Mouse (Mus musculus) erythroblast, embryonic 14.5 days (primary cell): ENCODE data around the gene 1700029H14Rik.

Experiments used
- GATA1 ChIP-seq: IDR thresholded peaks from 2 replicates; pipeline ENCODE4 v1.6.1; 2012; ENCODE audit warnings: low read length, inconsistent platforms, mixed read lengths
- TAL1 ChIP-seq: IDR thresholded peaks from 3 replicates; pipeline ENCODE4 v1.6.1; 2012; ENCODE audit warnings: low read length, inconsistent platforms, mixed read lengths

GRCm38 (mm10) chr8:13562118-13562517 is at the start of gene 1700029H14Rik:
- TF ChIP-seq GATA1 (no peak), TAL1 (no peak)
